Mouse (Mus musculus) adrenal gland (tissue): ENCODE results near the gene Mki67.
"Not testable (repeated sequence)": the region's sequence is repeated elsewhere in the genome, so short reads cannot be mapped to it uniquely, and the experiment has no call there.

Experiments used
- intact Hi-C: fragments of 180-260 bp; cut with DNase I; formaldehyde crosslinking; loops from one replicate; pipeline ENCODE4 v1.15.1; 2025

The Mki67 gene

GRCm38 (mm10) chr7:135721436-135721992 lies 5.4 kb upstream of the Mki67 start:
- intact Hi-C loops: no loop called here

- intact Hi-C loops: no loop called here
Measured at GRCm38 (mm10) chr7:135716968-135717557, 902 bp upstream of the Mki67 start.

GRCm38 (mm10) chr7:135716445-135716877 lies 300 bp upstream of the Mki67 start:
- intact Hi-C loops: no loop called here

GRCm38 (mm10) chr7:135715166-135715565 lies 995 bp downstream of the Mki67 start:
- intact Hi-C loops: no loop called here

- intact Hi-C loops: no loop called here
Measured at GRCm38 (mm10) chr7:135713326-135713725, 2.8 kb downstream of the Mki67 start.

- intact Hi-C loops: no loop called here
Measured at GRCm38 (mm10) chr7:135712534-135712933, 3.6 kb downstream of the Mki67 start.

- intact Hi-C loops: no loop called here
Measured at GRCm38 (mm10) chr7:135710702-135711101, 5.5 kb downstream of the Mki67 start.

- intact Hi-C loops: no loop called here
Measured at GRCm38 (mm10) chr7:135705753-135706152, 10.4 kb downstream of the Mki67 start.

GRCm38 (mm10) chr7:135705083-135705482 lies 11.1 kb downstream of the Mki67 start:
- intact Hi-C loops: no loop called here

- intact Hi-C loops: no loop called here
Measured at GRCm38 (mm10) chr7:135704251-135704650, 11.9 kb downstream of the Mki67 start.

- intact Hi-C loops: no loop called here
Measured at GRCm38 (mm10) chr7:135703600-135704148, 12.5 kb downstream of the Mki67 start.

GRCm38 (mm10) chr7:135699351-135699750 lies 16.8 kb downstream of the Mki67 start:
- intact Hi-C loops: not testable (repeated sequence)

- intact Hi-C loops: no loop called here
Measured at GRCm38 (mm10) chr7:135698362-135698761, 17.8 kb downstream of the Mki67 start.

- intact Hi-C loops: not testable (repeated sequence)
Measured at GRCm38 (mm10) chr7:135697021-135697740, 19.0 kb downstream of the Mki67 start.

- intact Hi-C loops: no loop called here
Measured at GRCm38 (mm10) chr7:135696127-135696526, 20.0 kb downstream of the Mki67 start.

- intact Hi-C loops: no loop called here
Measured at GRCm38 (mm10) chr7:135694796-135695195, 21.4 kb downstream of the Mki67 start.

- intact Hi-C loops: no loop called here
Measured at GRCm38 (mm10) chr7:135694130-135694529, 22.0 kb downstream of the Mki67 start.

- intact Hi-C loops: no loop called here
Measured at GRCm38 (mm10) chr7:135691941-135692340, 24.2 kb downstream of the Mki67 start.

- intact Hi-C loops: loop anchor here (2.0 kb wide), 1 partner anchor 55 kb away; no protein-coding TSS in a partner anchor
Measured at GRCm38 (mm10) chr7:135689396-135689795, 26.8 kb downstream of the Mki67 start.

- intact Hi-C loops: loop anchor here (5.0 kb wide), 1 partner anchor 52 kb away; no protein-coding TSS in a partner anchor
Measured at GRCm38 (mm10) chr7:135684938-135685337, 31.2 kb downstream of the Mki67 start.

GRCm38 (mm10) chr7:135684098-135684497 lies 32.1 kb downstream of the Mki67 start:
- intact Hi-C loops: loop anchor here (5.0 kb wide), 1 partner anchor 53 kb away; no protein-coding TSS in a partner anchor

GRCm38 (mm10) chr7:135680334-135680733 lies 35.8 kb downstream of the Mki67 start:
- intact Hi-C loops: loop anchor here (5.0 kb wide), 1 partner anchor 57 kb away; no protein-coding TSS in a partner anchor
